Mouse (Mus musculus) ES-Bruce4 (cell line): ENCODE measurements around the gene Fgfr2.

Experiments used
- CTCF ChIP-seq: IDR thresholded peaks from one replicate; pipeline ENCODE4 v1.8.1; 2011; ENCODE audit warnings: low read depth, low read length
- EP300 ChIP-seq: IDR thresholded peaks from 2 replicates; pipeline ENCODE4 v1.6.1; 2011; ENCODE audit warnings: low read depth, low read length; ENCODE audit not compliant: insufficient read depth
- POLR2A ChIP-seq: IDR thresholded peaks from one replicate; pipeline ENCODE4 v1.8.1; 2011; ENCODE audit warnings: low read length; ENCODE audit not compliant: insufficient read depth

DNA sequence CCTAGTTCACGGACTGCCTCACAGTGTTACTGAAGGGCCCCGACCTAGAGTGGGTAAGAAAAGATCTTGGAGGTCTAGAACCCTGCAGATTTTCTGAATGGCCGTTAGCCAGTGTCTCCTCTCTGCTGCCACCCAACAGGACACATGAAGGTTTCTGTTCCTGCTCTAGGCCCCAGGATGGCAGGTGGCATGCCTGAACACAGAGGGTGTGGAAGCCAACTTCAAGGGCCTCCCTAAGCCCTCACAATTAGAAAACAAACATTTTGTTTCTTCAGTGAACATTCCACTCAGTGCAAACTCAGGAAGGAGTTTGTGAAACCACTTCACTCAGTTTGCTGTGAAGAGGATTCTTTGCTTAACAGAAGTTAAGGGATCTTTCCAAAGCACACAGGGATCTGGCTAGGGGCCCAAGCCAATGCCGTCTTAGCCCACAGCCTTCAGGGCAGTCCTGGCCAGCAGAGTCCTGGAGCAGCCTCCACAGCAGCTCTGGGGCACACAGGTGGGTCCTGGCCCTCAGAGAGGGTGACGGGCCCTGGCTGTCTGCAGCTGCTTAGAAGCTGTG is 398.6 kb downstream of the Fgfr2 start:
- no peak for TF ChIP-seq POLR2A
- TF ChIP-seq CTCF: no peak
- no peak for TF ChIP-seq EP300
